Mouse (Mus musculus) CH12F3 (cell line): ENCODE data around the gene Cep128.

Experiments
- in situ Hi-C: fragments of 300-500 bp; cut with MboI; formaldehyde crosslinking; loops from 2 replicates; pipeline ENCODE4 v1.14.3; 2020; ENCODE audit warnings: low sequenced_read_pairs

Gene Cep128

GRCm38 (mm10) chr12:91189111-91189510, 195.1 kb downstream of the Cep128 start:
- in situ Hi-C loops = no loop called here

- in situ Hi-C loops = no loop called here
These were observed 198.6 kb downstream of the Cep128 start for GRCm38 (mm10) chr12:91185564-91185963.

- in situ Hi-C loops = no loop called here
These were observed 199.6 kb downstream of the Cep128 start for GRCm38 (mm10) chr12:91184616-91185015.

GRCm38 (mm10) chr12:91183928-91184327, 200.3 kb downstream of the Cep128 start:
- in situ Hi-C loops = no loop called here

- in situ Hi-C loops = no loop called here
These were observed 200.8 kb downstream of the Cep128 start for GRCm38 (mm10) chr12:91183304-91183855.

- in situ Hi-C loops = no loop called here
These were observed 207.2 kb downstream of the Cep128 start for GRCm38 (mm10) chr12:91176808-91177526.

GRCm38 (mm10) chr12:91171613-91172012, 212.6 kb downstream of the Cep128 start:
- in situ Hi-C loops = no loop called here

- in situ Hi-C loops = no loop called here
These were observed 223.0 kb downstream of the Cep128 start for GRCm38 (mm10) chr12:91161015-91161730.

- in situ Hi-C loops = no loop called here
These were observed 225.7 kb downstream of the Cep128 start for GRCm38 (mm10) chr12:91158481-91158880.

- in situ Hi-C loops = no loop called here
These were observed 230.2 kb downstream of the Cep128 start for GRCm38 (mm10) chr12:91154052-91154451.

GRCm38 (mm10) chr12:91149152-91149551, 235.1 kb downstream of the Cep128 start:
- in situ Hi-C loops = no loop called here

GRCm38 (mm10) chr12:91134740-91135517, 249.3 kb downstream of the Cep128 start:
- in situ Hi-C loops = no loop called here

GRCm38 (mm10) chr12:91115054-91115453, 269.2 kb downstream of the Cep128 start:
- in situ Hi-C loops = no loop called here

- in situ Hi-C loops = no loop called here
These were observed 280.9 kb downstream of the Cep128 start for GRCm38 (mm10) chr12:91103316-91103715.

GRCm38 (mm10) chr12:91097869-91098268, 286.3 kb downstream of the Cep128 start:
- in situ Hi-C loops = no loop called here

GRCm38 (mm10) chr12:91096197-91096596, 288.0 kb downstream of the Cep128 start:
- in situ Hi-C loops = no loop called here

- in situ Hi-C loops = no loop called here
These were observed 295.9 kb downstream of the Cep128 start for GRCm38 (mm10) chr12:91088271-91088670.

- in situ Hi-C loops = no loop called here
These were observed 298.2 kb downstream of the Cep128 start for GRCm38 (mm10) chr12:91085967-91086366.

GRCm38 (mm10) chr12:91075600-91075999, 308.6 kb downstream of the Cep128 start:
- in situ Hi-C loops = no loop called here

GRCm38 (mm10) chr12:91070551-91071045, 313.6 kb downstream of the Cep128 start:
- in situ Hi-C loops = no loop called here

- in situ Hi-C loops = no loop called here
These were observed 317.1 kb downstream of the Cep128 start for GRCm38 (mm10) chr12:91067083-91067441.
